Mouse (Mus musculus) forebrain, postnatal 0 days (tissue): ENCODE data around the gene Dgcr6. TPM values are rescaled to one million over a fixed set of nuclear protein-coding genes. Genes with fewer than 3 reads are reported as not detected.

Experiments
- ATAC-seq: fragments of 200-750 bp; cut with Nextera tagmentation; 2 replicates; pipeline ENCODE4 v1.8.0; 2017; ENCODE audit warnings: mild to moderate bottlenecking, moderate library complexity
- DNase-seq: peaks from one replicate; pipeline ENCODE4 v3.0.0-alpha.2; 2015
- H3K27ac ChIP-seq: fragments of 300-500 bp; sonication (generic); 2 replicates; pipeline ENCODE4 v1.5.1; 2014; ENCODE audit warnings: low read depth, mild to moderate bottlenecking, antibody characterized with exemption, low read length, moderate library complexity, mixed read lengths
- H3K27me3 ChIP-seq: fragments of 300-500 bp; sonication (generic); 2 replicates; pipeline ENCODE4 v1.6.1; 2014; ENCODE audit warnings: mild to moderate bottlenecking, low read length, mixed read lengths; ENCODE audit not compliant: insufficient read depth
- H3K36me3 ChIP-seq: fragments of 300-500 bp; sonication (generic); 2 replicates; pipeline ENCODE4 v1.6.1; 2014; ENCODE audit warnings: mild to moderate bottlenecking, moderate library complexity; ENCODE audit not compliant: insufficient read depth
- H3K4me1 ChIP-seq: fragments of 300-500 bp; sonication (generic); 2 replicates; pipeline ENCODE4 v1.6.1; 2014; ENCODE audit warnings: antibody characterized with exemption; ENCODE audit not compliant: insufficient read depth
- H3K4me2 ChIP-seq: fragments of 300-500 bp; sonication (generic); 2 replicates; pipeline ENCODE4 v1.6.1; 2014; ENCODE audit warnings: low read depth, mild to moderate bottlenecking, moderate library complexity
- H3K4me3 ChIP-seq: fragments of 300-500 bp; sonication (generic); 2 replicates; pipeline ENCODE4 v1.5.1; 2014; ENCODE audit warnings: low read depth, low read length, mixed read lengths
- H3K9ac ChIP-seq: fragments of 300-500 bp; sonication (generic); 2 replicates; pipeline ENCODE4 v1.6.1; 2014; ENCODE audit warnings: mild to moderate bottlenecking
- H3K9me3 ChIP-seq: fragments of 300-500 bp; sonication (generic); 2 replicates; pipeline ENCODE4 v1.6.1; 2016; ENCODE audit warnings: low read length
- CTCF ChIP-seq: sonication (generic); IDR thresholded peaks from 2 replicates; pipeline ENCODE4 v1.5.1; 2016; ENCODE audit warnings: antibody characterized with exemption, control low read depth, low read depth
- WGBS: fragments of 180-500 bp; shearing (Covaris S2); extraction: QIAGEN DNeasy Blood & Tissue Kit; methylation state at CpG from one replicate; pipeline ENCODE4 v1.1.7; 2014; 5-methylcytosine and 5-hydroxymethylcytosine counted together
- polyA plus RNA-seq: library from polyadenylated mRNA; unstranded; fragments of >200 nt; fragmentation: Nextera tagmentation; extraction: Ambion mirVana; gene quantifications from 2 replicates; pipeline ENCODE4 v1.2.1, GENCODE M21; 2015
- total RNA-seq: library from RNA; depleted of rRNA; stranded (reverse); fragments of >200 nt; gene quantifications from 2 replicates; pipeline ENCODE4 v1.2.3, GENCODE M21; 2014

Gene Dgcr6
- total and polyA plus RNA-seq, 2 experiments from 2014 or later: 64.2 to 171 TPM

DNA sequence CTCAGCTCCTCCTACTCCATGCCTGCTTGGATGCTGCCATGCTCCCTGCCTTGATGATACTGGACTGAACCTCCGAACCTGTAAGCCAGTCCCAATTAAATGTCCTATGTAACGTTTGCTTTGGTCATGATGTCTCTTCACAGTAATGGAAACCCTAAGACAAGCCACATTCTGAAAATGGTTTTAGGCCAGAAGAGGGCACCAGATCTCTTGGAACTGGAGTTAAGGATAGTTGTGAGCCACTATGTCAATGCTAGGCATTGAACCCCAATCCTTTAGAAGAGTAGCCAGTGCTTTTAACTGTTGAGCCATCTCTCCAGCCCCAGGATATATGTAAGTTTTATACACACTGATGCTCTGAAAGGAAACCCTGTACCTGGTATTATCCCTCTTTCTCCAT lies 20.9 kb upstream of the Dgcr6 start:
- Histone ChIP-seq H3K4me1 (no peaks in the 10 kb centered on the region), H3K9ac (no peak overlapping the region), H3K27me3 (no peaks in the 10 kb centered on the region), H3K27ac (no peak overlapping the region), H3K9me3 (no peaks in the 10 kb centered on the region), H3K4me3 (no peak overlapping the region), H3K4me2 (no peak overlapping the region), H3K36me3 (no peaks in the 10 kb centered on the region)
- peak; percentile 63 for TF ChIP-seq CTCF
- WGBS: 48% methylated on average over 2 of the region's 2 CpGs
- peak; percentile 30 for DNase-seq
- no peak; the same call in 1 of the 2 replicates for ATAC-seq

GRCm38 (mm10) chr16:18033289-18033688 lies 19.4 kb upstream of the Dgcr6 start:
- H3K4me2 ChIP-seq: no peak overlapping the region
- H3K27me3 ChIP-seq: no peaks in the 10 kb centered on the region
- H3K4me3 ChIP-seq: no peak overlapping the region
- DNase-seq: no peak
- H3K4me1 ChIP-seq: no peaks in the 10 kb centered on the region
- H3K9me3 ChIP-seq: no peaks in the 10 kb centered on the region
- H3K9ac ChIP-seq: no peak overlapping the region
- TF ChIP-seq CTCF: no peak
- ATAC-seq: no peak
- no peak overlapping the region for H3K27ac ChIP-seq
- 74% methylated on average over 4 of the region's 4 CpGs for WGBS
- H3K36me3 ChIP-seq: no peaks in the 10 kb centered on the region

- H3K36me3 ChIP-seq: no peaks in the 10 kb centered on the region
Observed at GRCm38 (mm10) chr16:18034286-18034685, 18.4 kb upstream of the Dgcr6 start.

GRCm38 (mm10) chr16:18036425-18036955 lies 16.2 kb upstream of the Dgcr6 start:
- ATAC-seq (no peak), DNase-seq (peak; percentile 53)
- Histone ChIP-seq H3K36me3 (no peaks in the 10 kb centered on the region), H3K27me3 (no peaks in the 10 kb centered on the region), H3K27ac (no peak overlapping the region), H3K4me1 (no peaks in the 10 kb centered on the region), H3K9ac (no peak overlapping the region), H3K4me2 (no peak overlapping the region), H3K9me3 (no peaks in the 10 kb centered on the region), H3K4me3 (no peak overlapping the region)
- WGBS: 21% methylated on average over 16 of the region's 16 CpGs
- TF ChIP-seq CTCF: peak; percentile 74

More at GRCm38 (mm10) chr16:18034286-18034685, 18.4 kb upstream of the Dgcr6 start:
- H3K4me1 ChIP-seq: no peaks in the 10 kb centered on the region
- no peak overlapping the region for H3K27ac ChIP-seq
- H3K27me3 ChIP-seq: no peaks in the 10 kb centered on the region
- no peak for TF ChIP-seq CTCF
- DNase-seq (no peak), ATAC-seq (no peak)
- no peaks in the 10 kb centered on the region for H3K9me3 ChIP-seq
- H3K4me3 ChIP-seq: no peak overlapping the region
- H3K4me2 ChIP-seq: no peak overlapping the region
- 67% methylated on average over 4 of the region's 4 CpGs for WGBS
- no peak overlapping the region for H3K9ac ChIP-seq

DNA sequence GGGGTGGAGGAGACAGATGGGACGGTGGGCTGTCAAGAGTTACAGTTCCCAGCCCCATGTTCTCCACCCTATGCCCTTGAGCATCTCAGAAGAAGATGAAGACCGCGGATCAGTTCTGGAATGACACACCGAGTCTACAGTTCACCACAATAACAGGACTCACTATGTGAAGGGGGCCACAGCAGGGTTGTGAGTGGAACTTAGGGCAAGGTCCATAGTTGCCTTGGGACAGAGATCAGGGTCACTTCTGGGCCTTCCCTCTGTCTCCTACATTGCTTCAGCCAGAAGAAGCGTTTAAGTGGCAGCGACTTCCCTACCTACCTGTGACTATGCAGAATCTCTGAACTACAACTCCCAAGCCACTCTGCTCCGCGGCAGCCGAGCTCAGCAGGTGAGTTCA lies 15.6 kb upstream of the Dgcr6 start:
- DNase-seq (no peak), ATAC-seq (no peak)
- Histone ChIP-seq H3K4me2 (no peak overlapping the region), H3K36me3 (no peaks in the 10 kb centered on the region), H3K27ac (no peak overlapping the region), H3K4me1 (no peaks in the 10 kb centered on the region), H3K9ac (no peak overlapping the region), H3K9me3 (no peaks in the 10 kb centered on the region), H3K4me3 (no peak overlapping the region), H3K27me3 (no peaks in the 10 kb centered on the region)
- 51% methylated on average over 9 of the region's 9 CpGs for WGBS
- no peak for TF ChIP-seq CTCF

GRCm38 (mm10) chr16:18044991-18045390 lies 7.7 kb upstream of the Dgcr6 start:
- Histone ChIP-seq H3K9me3 (no peaks in the 10 kb centered on the region), H3K4me3 (no peak overlapping the region), H3K4me2 (no peak overlapping the region), H3K4me1 (no peaks in the 10 kb centered on the region), H3K36me3 (no peaks in the 10 kb centered on the region), H3K27ac (no peak overlapping the region), H3K27me3 (no peaks in the 10 kb centered on the region), H3K9ac (no peak overlapping the region)
- ATAC-seq: no peak
- TF ChIP-seq CTCF: no peak
- no peak for DNase-seq
- 85% methylated on average over 10 of the region's 10 CpGs for WGBS

DNA sequence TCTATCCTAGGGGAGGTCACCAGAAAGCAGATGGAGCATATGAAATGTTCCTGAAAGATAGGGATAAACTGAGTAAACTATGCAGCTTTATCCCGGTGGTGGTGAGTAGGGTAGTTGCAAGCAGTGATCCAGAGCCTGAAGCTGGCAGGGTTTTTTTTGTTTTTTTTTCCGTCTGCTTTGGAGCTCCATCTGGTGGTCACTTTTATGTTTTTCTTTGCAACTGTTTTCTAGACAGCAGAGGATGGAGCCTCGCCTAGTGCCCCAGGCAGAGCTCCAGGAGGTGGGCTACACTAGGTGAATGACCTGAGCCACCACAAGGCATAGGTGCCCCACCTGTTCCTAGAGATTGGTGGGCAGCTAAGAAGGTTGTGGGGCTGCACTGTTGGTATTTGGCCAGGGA lies 5.0 kb upstream of the Dgcr6 start:
- peak; percentile 85 for DNase-seq
- Histone ChIP-seq H3K9ac (no peak overlapping the region), H3K4me2 (no peak overlapping the region), H3K36me3 (no peaks in the 10 kb centered on the region), H3K4me3 (no peak overlapping the region), H3K9me3 (no peaks in the 10 kb centered on the region), H3K27ac (no peak overlapping the region), H3K4me1 (no peaks in the 10 kb centered on the region), H3K27me3 (no peaks in the 10 kb centered on the region)
- peak; percentile 68 for TF ChIP-seq CTCF
- 0% methylated on average over 3 of the region's 3 CpGs for WGBS
- ATAC-seq: peak; percentile 75
